Mouse (Mus musculus) E14TG2a.4 (cell line): ENCODE results near the gene Plxnb2.

Experiments
- H3K27me3 ChIP-seq: 2 replicates; pipeline ENCODE4 v1.6.1; 2014; ENCODE audit warnings: low read length, control low read depth; ENCODE audit not compliant: insufficient read depth
- H3K36me3 ChIP-seq: 2 replicates; pipeline ENCODE4 v1.6.1; 2014; ENCODE audit warnings: low read length, control low read depth; ENCODE audit not compliant: insufficient read depth
- H3K4me1 ChIP-seq: replicated peaks from 2 replicates; pipeline ENCODE4 v1.6.1; 2014; ENCODE audit warnings: low read depth, low read length, control low read depth
- H3K4me3 ChIP-seq: replicated peaks from 2 replicates; pipeline ENCODE4 v1.5.1; 2014; ENCODE audit warnings: mild to moderate bottlenecking, low read length
- H3K9me3 ChIP-seq: 2 replicates; pipeline ENCODE4 v1.6.1; 2014; ENCODE audit warnings: low read length, control low read depth
- CTCF ChIP-seq: conservative IDR thresholded peaks from 2 replicates; pipeline ENCODE4 v1.5.1; 2014; ENCODE audit warnings: low read length
- NANOG ChIP-seq: IDR thresholded peaks from 2 replicates; pipeline ENCODE4 v1.6.1; 2014; ENCODE audit warnings: borderline replicate concordance, low read length, mixed read lengths
- POU5F1 ChIP-seq: IDR thresholded peaks from 2 replicates; pipeline ENCODE4 v1.6.1; 2014; ENCODE audit warnings: low read length, borderline replicate concordance

Plxnb2 gene

GRCm38 (mm10) chr15:89148496-89149270 is 31.9 kb downstream of the Plxnb2 start:
- TF ChIP-seq NANOG (no peak), POU5F1 (no peak), CTCF (no peak)

GRCm38 (mm10) chr15:89147895-89148294 is 32.7 kb downstream of the Plxnb2 start:
- Histone ChIP-seq H3K9me3 (no peaks in the 10 kb centered on the region), H3K36me3 (peaks cover 28% of the 10 kb centered on the region), H3K4me1 (peaks cover 66% of the 10 kb centered on the region), H3K4me3 (peak overlapping the region; percentile 84; the same call in 1 of the 2 replicates), H3K27me3 (peaks cover 57% of the 10 kb centered on the region)
- no peak for TF ChIP-seq NANOG

More at GRCm38 (mm10) chr15:89148496-89149270, 31.9 kb downstream of the Plxnb2 start:
- Histone ChIP-seq H3K4me1 (peaks cover 72% of the 10 kb centered on the region), H3K9me3 (no peaks in the 10 kb centered on the region), H3K27me3 (peaks cover 53% of the 10 kb centered on the region), H3K36me3 (peaks cover 25% of the 10 kb centered on the region), H3K4me3 (peak overlapping the region; percentile 84)

- Histone ChIP-seq H3K4me3 (peak overlapping the region; percentile 84; the same call in 1 of the 2 replicates), H3K36me3 (peaks cover 32% of the 10 kb centered on the region), H3K9me3 (no peaks in the 10 kb centered on the region), H3K27me3 (peaks cover 61% of the 10 kb centered on the region), H3K4me1 (peaks cover 62% of the 10 kb centered on the region)
- TF ChIP-seq CTCF: no peak
- no peak for TF ChIP-seq POU5F1
- TF ChIP-seq NANOG: no peak
Measured at GRCm38 (mm10) chr15:89147456-89147855, 33.1 kb downstream of the Plxnb2 start.

GRCm38 (mm10) chr15:89147024-89147423 is 33.6 kb downstream of the Plxnb2 start:
- TF ChIP-seq POU5F1 (no peak), NANOG (no peak), CTCF (no peak)
- H3K36me3 ChIP-seq: peaks cover 35% of the 10 kb centered on the region
- H3K9me3 ChIP-seq: no peaks in the 10 kb centered on the region
- peaks cover 61% of the 10 kb centered on the region for H3K4me1 ChIP-seq
- H3K4me3 ChIP-seq: peak overlapping the region; percentile 71
- peaks cover 65% of the 10 kb centered on the region for H3K27me3 ChIP-seq

GRCm38 (mm10) chr15:89146537-89146936 is 34.1 kb downstream of the Plxnb2 start:
- peak overlapping the region; percentile 71 for H3K4me3 ChIP-seq
- peaks cover 35% of the 10 kb centered on the region for H3K36me3 ChIP-seq
- H3K27me3 ChIP-seq: peaks cover 68% of the 10 kb centered on the region
- no peak for TF ChIP-seq POU5F1
- TF ChIP-seq CTCF: no peak
- TF ChIP-seq NANOG: no peak
- H3K4me1 ChIP-seq: peaks cover 60% of the 10 kb centered on the region
- no peaks in the 10 kb centered on the region for H3K9me3 ChIP-seq

- H3K36me3 ChIP-seq: peaks cover 35% of the 10 kb centered on the region
- TF ChIP-seq NANOG: no peak
- no peak for TF ChIP-seq CTCF
- TF ChIP-seq POU5F1: no peak
- H3K4me1 ChIP-seq: peaks cover 64% of the 10 kb centered on the region
- no peaks in the 10 kb centered on the region for H3K9me3 ChIP-seq
- H3K4me3 ChIP-seq: peak overlapping the region; percentile 71
- peaks cover 75% of the 10 kb centered on the region for H3K27me3 ChIP-seq
Measured at GRCm38 (mm10) chr15:89145813-89146350, 34.7 kb downstream of the Plxnb2 start.

GRCm38 (mm10) chr15:89144965-89145364 is 35.6 kb downstream of the Plxnb2 start:
- Histone ChIP-seq H3K4me1 (peaks cover 60% of the 10 kb centered on the region), H3K4me3 (no peak overlapping the region), H3K36me3 (peaks cover 35% of the 10 kb centered on the region), H3K9me3 (no peaks in the 10 kb centered on the region), H3K27me3 (peaks cover 84% of the 10 kb centered on the region)
- TF ChIP-seq CTCF: no peak

GRCm38 (mm10) chr15:89143134-89143533 is 37.5 kb downstream of the Plxnb2 start:
- H3K36me3 ChIP-seq: peaks cover 35% of the 10 kb centered on the region
- peaks cover 55% of the 10 kb centered on the region for H3K4me1 ChIP-seq
- no peaks in the 10 kb centered on the region; the same call in 1 of the 2 replicates for H3K9me3 ChIP-seq
- no peak overlapping the region for H3K4me3 ChIP-seq
- peaks cover 90% of the 10 kb centered on the region for H3K27me3 ChIP-seq
- TF ChIP-seq CTCF (no peak), NANOG (no peak), POU5F1 (no peak)

GRCm38 (mm10) chr15:89141905-89142304 is 38.7 kb downstream of the Plxnb2 start:
- peaks cover 3% of the 10 kb centered on the region; the same call in 1 of the 2 replicates for H3K9me3 ChIP-seq
- no peak overlapping the region for H3K4me3 ChIP-seq
- peaks cover 35% of the 10 kb centered on the region for H3K36me3 ChIP-seq
- peaks cover 87% of the 10 kb centered on the region for H3K27me3 ChIP-seq
- peaks cover 42% of the 10 kb centered on the region for H3K4me1 ChIP-seq
- TF ChIP-seq CTCF: no peak
- no peak for TF ChIP-seq NANOG
- no peak for TF ChIP-seq POU5F1
